Mouse (Mus musculus) cerebellum, adult 11 months (tissue): ENCODE data around the gene Mindy4.

Experiments used
- DNase-seq: peaks from one replicate; pipeline ENCODE4 v3.0.0; 2022

Mindy4 gene

DNA sequence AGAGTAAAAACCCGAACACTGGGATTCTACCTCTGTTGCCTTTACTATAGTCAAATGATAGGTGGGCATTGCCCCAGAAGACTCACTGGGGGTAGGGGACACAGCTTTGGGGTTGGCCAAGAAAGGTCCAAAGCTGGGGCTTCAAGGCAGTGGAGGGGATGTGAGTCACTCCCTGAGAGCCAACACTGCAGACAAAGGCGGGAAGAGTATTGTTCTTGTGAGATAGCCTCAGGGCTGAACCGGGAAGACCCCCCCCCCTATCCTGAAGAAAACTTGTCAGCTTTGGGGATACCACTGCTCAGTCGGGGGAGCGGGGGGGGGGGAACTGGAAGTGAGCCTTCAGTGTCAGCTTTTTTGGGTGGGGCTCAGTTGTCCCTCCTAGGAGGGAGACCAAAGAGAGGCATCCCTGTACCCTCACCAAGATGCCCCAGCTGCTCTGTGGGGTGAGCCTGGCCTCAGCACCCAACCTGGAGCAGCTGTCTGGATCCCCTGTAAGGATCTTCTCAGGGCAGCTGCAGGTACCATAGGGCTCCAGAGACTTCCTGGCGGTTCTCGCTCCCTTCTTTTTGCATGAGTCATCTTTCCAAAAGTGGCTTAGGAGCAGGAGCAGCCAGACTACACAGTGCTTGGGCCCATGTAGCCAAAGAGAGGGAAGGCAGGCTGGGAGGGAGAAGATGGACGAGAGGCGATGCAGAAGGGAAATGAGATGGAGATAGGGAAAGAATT lies 141.3 kb downstream of the Mindy4 start:
- DNase-seq = no peak

- DNase-seq = no peak
Measured at GRCm38 (mm10) chr6:55345264-55345663, 142.1 kb downstream of the Mindy4 start.

DNA sequence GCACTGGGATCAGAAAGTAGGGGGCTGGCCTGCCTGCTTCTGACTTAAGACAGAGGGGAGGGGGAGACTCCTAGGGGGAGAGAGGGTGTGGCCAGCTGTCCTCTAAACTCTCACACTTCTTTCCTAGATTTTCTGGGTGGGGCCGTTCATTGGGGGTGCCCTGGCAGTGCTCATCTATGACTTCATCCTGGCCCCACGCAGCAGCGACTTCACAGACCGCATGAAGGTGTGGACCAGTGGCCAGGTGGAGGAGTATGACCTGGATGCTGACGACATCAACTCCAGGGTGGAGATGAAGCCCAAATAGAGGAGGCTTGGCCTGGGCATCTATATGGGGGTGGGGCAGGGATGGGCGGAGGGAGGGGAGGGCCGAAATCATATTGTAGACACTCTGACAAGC lies 143.3 kb downstream of the Mindy4 start:
- no peak for DNase-seq

- no peak for DNase-seq
Measured at GRCm38 (mm10) chr6:55347711-55348571, 144.8 kb downstream of the Mindy4 start.

GRCm38 (mm10) chr6:55349231-55349630 lies 146.0 kb downstream of the Mindy4 start:
- DNase-seq = no peak

DNA sequence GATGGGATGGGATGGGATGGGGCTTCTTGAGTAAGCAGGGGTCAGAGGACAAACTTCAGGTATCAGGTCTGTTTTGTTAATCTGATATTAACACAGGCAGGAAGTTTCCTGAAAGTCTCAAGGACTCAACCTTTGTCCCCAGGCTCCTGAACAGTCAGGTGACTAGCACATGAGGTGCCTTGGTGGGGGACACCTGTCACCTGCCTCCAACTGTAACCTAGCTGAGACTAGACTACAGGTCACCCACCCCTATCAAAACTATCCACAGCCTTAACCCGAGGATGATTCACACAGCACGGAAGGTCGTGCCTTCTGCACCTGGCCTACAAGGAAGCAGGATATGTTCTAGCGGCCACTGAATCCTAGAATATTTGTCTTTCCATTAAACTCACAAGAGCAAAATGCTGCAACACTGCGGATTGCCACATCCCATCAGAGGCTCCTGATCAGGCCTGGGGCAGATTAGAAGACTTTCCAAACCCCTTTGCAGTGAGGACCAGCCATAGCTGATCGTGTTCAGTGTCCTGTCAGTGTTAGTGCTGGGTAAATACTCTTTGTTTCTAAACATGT lies 147.3 kb downstream of the Mindy4 start:
- DNase-seq = no peak

GRCm38 (mm10) chr6:55351712-55352111 lies 148.5 kb downstream of the Mindy4 start:
- DNase-seq = no peak

GRCm38 (mm10) chr6:55353711-55354445 lies 150.7 kb downstream of the Mindy4 start:
- no peak for DNase-seq

GRCm38 (mm10) chr6:55354456-55355117 lies 151.4 kb downstream of the Mindy4 start:
- no peak for DNase-seq

GRCm38 (mm10) chr6:55355575-55355974 lies 152.4 kb downstream of the Mindy4 start:
- no peak for DNase-seq

DNA sequence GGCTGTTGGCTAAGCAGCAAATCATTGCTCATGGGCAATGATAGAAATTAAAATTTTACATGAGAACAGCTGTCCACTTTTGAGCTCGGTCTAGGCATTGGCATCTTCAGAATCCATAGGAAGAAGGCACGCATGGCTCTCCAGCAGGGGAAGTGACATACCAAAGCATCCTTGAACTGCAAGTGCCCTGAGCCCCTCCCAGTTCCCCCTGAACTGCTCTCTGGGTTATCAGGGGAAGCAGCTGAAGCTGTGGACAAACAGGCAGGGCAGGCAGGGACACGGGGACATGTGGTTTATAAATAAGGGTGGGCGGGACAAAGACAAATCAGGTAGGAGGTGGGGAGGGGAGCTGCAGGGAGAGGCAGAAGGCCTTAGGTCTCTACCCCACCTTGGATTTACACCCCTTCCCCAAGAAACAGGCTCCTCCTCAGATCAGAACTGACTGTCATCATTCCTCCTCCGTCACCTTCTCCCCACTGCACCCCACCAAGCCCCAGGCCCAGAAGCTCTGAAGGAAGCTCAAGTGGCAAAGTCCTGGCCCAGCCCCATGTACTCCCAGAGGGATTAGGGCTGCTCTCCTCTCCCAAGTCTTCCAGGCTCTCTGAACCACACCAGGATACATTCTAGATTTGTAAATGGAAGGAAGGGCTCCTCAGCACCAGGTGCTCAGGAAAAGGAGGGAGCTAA lies 153.0 kb downstream of the Mindy4 start:
- DNase-seq = no peak

- no peak for DNase-seq
Measured at GRCm38 (mm10) chr6:55356976-55357635, 153.9 kb downstream of the Mindy4 start.

- DNase-seq = no peak
Measured at GRCm38 (mm10) chr6:55357636-55358031, 154.5 kb downstream of the Mindy4 start.

DNA sequence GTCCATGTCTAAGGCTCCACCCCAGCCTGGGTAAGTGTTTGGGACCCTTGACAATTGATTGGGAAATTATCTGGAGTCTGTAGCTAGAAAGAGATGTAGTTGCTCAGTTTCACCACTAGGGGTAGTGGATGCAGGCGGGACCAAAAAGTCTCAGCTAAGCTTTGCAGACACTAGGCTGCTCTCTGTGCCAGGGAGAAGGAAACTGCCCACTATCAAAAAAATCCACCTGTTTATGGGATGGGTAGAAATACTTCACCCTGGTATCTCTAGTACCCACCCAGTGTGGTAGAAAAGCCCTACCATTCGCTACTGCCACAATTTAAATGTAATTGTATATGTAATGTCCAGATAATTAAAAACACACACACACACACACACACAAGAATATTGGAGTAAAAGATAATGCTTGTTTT lies 155.6 kb downstream of the Mindy4 start:
- DNase-seq = no peak

DNA sequence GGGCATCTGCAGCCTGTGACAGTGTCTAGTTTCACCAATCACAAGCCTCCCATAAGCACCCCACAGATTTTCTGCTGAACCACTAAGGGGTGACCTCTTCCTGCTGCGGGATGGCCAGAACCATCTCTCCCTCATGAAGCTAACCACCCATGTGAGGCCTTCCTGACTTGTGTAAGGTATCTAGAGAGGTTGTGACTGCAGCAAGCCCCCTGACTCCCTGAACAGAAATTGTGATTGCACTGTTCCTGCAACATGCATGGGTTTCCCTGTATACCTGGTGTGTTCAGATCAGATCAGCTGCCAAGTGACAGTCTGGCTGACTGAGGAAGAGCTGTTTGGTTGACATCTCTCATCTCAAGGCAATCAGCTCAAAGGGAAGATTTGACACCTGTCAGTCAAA lies 159.5 kb downstream of the Mindy4 start:
- DNase-seq = no peak

GRCm38 (mm10) chr6:55367126-55367525 lies 163.9 kb downstream of the Mindy4 start:
- no peak for DNase-seq
